Mouse (Mus musculus) myocyte (in vitro differentiated cells): Measurements from ENCODE around the gene Nipsnap1.

Experiments used
- CEBPB ChIP-seq: IDR thresholded peaks from 2 replicates; pipeline ENCODE4 v1.6.1; 2011; ENCODE audit warnings: mild to moderate bottlenecking, moderate library complexity; ENCODE audit not compliant: poor library complexity, insufficient read depth, severe bottlenecking
- E2F4 ChIP-seq: IDR thresholded peaks from one replicate; pipeline ENCODE4 v1.6.1; 2011; ENCODE audit warnings: mild to moderate bottlenecking, control low read depth, moderate library complexity; ENCODE audit not compliant: insufficient read depth
- MAX ChIP-seq: IDR thresholded peaks from one replicate; pipeline ENCODE4 v1.6.1; 2011; ENCODE audit warnings: low read depth, mild to moderate bottlenecking, control low read depth
- MYOD1 ChIP-seq, 3 experiments: IDR thresholded peaks; one replicate each; pipeline ENCODE4 v1.6.1; 2011; ENCODE audit warnings: control low read depth in 2 of 3, low read depth in 2 of 3, mild to moderate bottlenecking in 2 of 3, moderate library complexity in 1 of 3; ENCODE audit not compliant: insufficient read length in 2 of 3, control insufficient read depth in 1 of 3
- MYOG ChIP-seq, 3 experiments: IDR thresholded peaks; one replicate each; pipeline ENCODE4 v1.6.1; 2011; ENCODE audit warnings: control low read depth in 2 of 3, low read depth in 2 of 3, mild to moderate bottlenecking in 2 of 3; ENCODE audit not compliant: insufficient read length in 2 of 3, control insufficient read depth in 1 of 3, insufficient read depth in 1 of 3
- POLR2A ChIP-seq: IDR thresholded peaks from one replicate; pipeline ENCODE4 v1.6.1; 2011; ENCODE audit warnings: low read depth, mild to moderate bottlenecking, control low read depth, moderate library complexity; ENCODE audit not compliant: insufficient read length
- POLR2AphosphoS2 ChIP-seq: IDR thresholded peaks from one replicate; pipeline ENCODE4 v1.6.1; 2011; ENCODE audit warnings: low read depth, control low read depth; ENCODE audit not compliant: insufficient read length
- REST ChIP-seq: IDR thresholded peaks from one replicate; pipeline ENCODE4 v1.6.1; 2011; ENCODE audit warnings: mild to moderate bottlenecking, control low read depth, moderate library complexity; ENCODE audit not compliant: insufficient read depth, insufficient read length
- TCF12 ChIP-seq: IDR thresholded peaks from one replicate; pipeline ENCODE4 v1.6.1; 2011; ENCODE audit warnings: mild to moderate bottlenecking, control low read depth; ENCODE audit not compliant: poor library complexity, insufficient read depth, severe bottlenecking
- TCF3 ChIP-seq: IDR thresholded peaks from one replicate; pipeline ENCODE4 v1.6.1; 2011; ENCODE audit warnings: low read depth, control low read depth; ENCODE audit not compliant: insufficient read length
- USF1 ChIP-seq: IDR thresholded peaks from one replicate; pipeline ENCODE4 v1.6.1; 2011; ENCODE audit warnings: low read depth, mild to moderate bottlenecking, control low read depth, moderate library complexity

- no peak for TF ChIP-seq USF1
- no peak for TF ChIP-seq POLR2A
- TF ChIP-seq POLR2AphosphoS2, result no peak
- TF ChIP-seq MAX, result no peak
- no peak for TF ChIP-seq CEBPB
- TF ChIP-seq MYOG (IDR thresholded peaks at IDR 0.05; ENCODE audit: control insufficient read depth in 1 of 3, insufficient read depth in 1 of 3, insufficient read length in 2 of 3, low read depth in 2 of 3), result no peak
- no peak for TF ChIP-seq REST
- no peak for TF ChIP-seq MYOD1 (IDR thresholded peaks at IDR 0.05; ENCODE audit: control insufficient read depth in 1 of 3, insufficient read length in 2 of 3, low read depth in 2 of 3)
- TF ChIP-seq E2F4, result no peak
- TF ChIP-seq TCF3, result no peak
- no peak for TF ChIP-seq TCF12
These were observed 15.3 kb upstream of the Nipsnap1 start for GRCm38 (mm10) chr11:4858416-4858815.
